Mouse (Mus musculus) adrenal gland, adult (tissue): ENCODE data around the gene Glis1.
A peak's percentile ranks its signal among the peaks of the same experiment; 100 is the strongest.
"Not testable (repeated sequence)": the region's sequence is repeated elsewhere in the genome, so short reads cannot be mapped to it uniquely, and the experiment has no call there.

ENCODE experiments used
- DNase-seq, 2 experiments: peaks; one replicate each; pipeline ENCODE4 v3.0.0; 2022 to 2023; ENCODE audit warnings: low spot score in 1 of 2; ENCODE audit not compliant: inconsistent age in 2 of 2

Gene Glis1

DNA sequence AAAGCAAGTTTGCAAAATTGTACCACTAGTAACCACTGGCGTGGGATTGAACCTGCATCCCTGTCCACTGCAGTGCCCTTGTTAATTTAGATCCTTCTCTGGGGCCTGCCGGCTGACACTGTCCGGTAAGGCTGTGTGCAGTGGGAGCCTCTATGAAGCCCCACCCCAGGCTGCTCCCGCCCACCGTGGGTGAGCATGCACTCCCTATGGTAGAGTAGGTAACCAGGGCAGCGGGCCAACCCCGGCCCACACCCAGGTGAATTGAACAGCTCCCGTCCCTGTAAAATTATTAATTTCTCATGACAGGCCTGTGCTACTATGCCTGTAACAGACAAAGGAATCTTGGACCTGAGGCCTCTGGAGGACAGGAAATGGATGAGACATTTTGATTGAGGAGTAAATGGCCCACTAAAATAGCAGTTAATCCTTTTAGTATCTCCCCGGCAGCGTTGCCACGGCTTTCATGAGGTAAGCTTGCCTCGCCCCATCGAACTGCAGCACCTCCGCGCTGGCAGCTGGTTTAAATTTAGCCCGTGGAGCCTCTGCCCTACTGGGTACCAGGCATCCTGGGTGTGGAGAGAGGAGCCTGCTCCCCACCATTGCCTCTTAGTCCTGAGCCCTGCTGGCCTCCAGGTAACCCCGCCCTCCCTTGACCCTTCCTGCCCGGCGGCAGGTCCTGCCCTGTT lies 136.1 kb downstream of the Glis1 start:
- DNase-seq = no peak

GRCm38 (mm10) chr4:107575781-107576180 lies 141.4 kb downstream of the Glis1 start:
- no peak for DNase-seq

DNA sequence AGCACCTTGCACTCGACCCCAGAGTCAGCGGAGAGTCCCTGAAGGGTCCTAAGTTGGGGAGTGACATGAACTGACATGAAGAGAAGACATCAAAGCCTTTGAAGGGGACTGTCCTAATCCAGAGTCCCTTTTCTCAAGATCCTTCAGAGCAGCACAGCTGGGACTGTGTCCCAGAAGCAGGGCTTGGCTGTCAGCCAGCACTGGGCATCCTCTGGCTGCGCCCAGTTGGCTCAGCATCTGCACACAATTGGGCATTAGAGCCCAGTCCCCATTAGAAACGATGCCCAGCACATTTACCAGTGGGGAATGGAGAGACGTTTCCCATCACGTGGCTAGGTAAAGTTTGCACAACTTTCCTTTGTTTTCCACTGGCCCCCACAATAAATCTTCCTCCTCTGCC lies 142.4 kb downstream of the Glis1 start:
- peak; percentile 14 to 35 for DNase-seq

DNA sequence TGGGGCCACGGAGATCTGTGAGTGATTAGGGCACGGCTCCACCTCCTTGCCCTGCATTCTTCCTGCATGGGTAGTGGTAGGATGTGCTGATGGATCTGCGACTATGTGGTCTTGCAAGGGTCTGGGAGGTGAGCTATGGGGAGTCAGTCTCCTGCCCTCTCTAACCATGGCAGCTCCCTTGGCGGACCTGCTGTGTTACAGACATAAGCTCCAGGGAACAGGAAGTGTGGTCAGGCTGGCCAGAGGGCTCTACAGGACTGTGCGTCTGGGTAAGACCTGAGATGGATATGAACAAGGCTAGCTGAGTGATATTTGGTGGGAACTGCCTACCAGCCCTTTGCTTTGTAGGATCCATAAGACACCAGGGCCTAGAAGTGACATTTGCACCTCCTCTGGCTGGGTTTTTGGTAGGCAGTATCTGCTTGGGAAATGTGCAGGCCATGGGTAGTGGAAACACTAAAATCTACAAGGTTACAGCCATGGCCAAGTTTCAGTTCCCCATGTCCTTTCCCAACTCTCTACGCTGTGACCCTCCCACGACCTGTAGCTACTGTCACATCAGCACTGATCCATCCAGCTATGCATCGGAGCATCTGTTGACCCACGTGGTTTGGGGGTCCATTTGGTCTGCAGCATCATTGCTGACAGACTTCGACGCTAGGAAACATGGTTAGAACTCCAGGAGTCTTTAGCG lies 142.9 kb downstream of the Glis1 start:
- DNase-seq = no peak

GRCm38 (mm10) chr4:107580883-107581282 lies 146.5 kb downstream of the Glis1 start:
- DNase-seq = no peak

- DNase-seq = no peak
Observed at GRCm38 (mm10) chr4:107586391-107586790, 152.0 kb downstream of the Glis1 start.

DNA sequence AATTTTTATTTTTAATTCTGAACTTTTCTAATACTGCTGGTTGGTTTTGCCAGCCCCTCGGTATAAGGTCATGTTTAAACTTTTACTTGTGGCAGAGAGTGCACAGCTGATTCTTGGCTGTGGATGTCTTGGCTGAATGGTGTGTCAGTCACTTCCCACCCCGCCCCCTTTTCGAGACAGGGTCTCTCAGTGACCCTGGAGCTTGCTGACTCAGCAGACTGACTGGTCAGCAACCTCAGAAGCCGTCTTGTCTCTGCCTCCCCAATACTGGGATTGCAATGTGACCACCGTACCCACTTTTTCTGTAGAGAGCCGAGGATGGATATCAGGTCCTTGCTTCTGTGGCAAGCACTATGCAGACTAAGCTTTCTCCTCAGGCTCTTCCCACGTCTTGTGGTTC lies 154.2 kb downstream of the Glis1 start:
- DNase-seq = no peak

- no peak for DNase-seq
Observed at GRCm38 (mm10) chr4:107589046-107589445, 154.7 kb downstream of the Glis1 start.

DNA sequence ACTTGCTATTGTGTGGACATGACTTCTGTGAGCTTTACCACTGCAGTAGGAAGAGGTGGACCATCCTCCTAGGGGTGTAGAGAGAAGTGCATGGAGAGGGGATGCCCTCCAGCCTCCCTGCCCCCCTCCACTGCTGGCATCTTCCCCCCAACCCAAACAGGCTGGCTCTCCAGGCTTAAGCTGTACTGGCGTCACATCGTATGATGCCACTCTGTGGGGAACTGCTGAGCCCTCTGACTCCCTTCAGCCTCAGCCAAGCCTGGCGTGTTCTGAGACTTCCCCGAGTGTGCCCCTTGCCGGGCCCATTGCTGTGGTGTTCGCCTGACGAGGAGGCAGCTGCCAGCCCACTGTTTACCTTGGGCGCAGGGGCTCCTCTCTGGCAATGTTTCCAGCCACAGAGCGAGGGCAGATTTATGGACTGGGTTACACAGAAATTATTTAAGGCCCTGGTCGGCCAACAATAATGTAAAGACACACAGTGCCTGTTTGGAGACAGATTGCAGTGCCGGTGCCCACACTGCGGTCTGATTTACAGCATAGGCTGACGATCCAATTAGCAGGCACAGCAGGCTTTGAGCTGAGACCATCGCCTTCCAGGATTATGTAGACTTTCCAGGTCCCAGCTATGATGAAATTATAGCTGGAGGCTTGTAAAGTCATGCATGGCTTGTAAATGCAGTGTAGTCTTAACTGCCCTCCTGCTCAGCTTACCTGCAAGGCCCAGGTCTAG lies 156.6 kb downstream of the Glis1 start:
- no peak for DNase-seq

GRCm38 (mm10) chr4:107593426-107593825 lies 159.0 kb downstream of the Glis1 start:
- no peak for DNase-seq

DNA sequence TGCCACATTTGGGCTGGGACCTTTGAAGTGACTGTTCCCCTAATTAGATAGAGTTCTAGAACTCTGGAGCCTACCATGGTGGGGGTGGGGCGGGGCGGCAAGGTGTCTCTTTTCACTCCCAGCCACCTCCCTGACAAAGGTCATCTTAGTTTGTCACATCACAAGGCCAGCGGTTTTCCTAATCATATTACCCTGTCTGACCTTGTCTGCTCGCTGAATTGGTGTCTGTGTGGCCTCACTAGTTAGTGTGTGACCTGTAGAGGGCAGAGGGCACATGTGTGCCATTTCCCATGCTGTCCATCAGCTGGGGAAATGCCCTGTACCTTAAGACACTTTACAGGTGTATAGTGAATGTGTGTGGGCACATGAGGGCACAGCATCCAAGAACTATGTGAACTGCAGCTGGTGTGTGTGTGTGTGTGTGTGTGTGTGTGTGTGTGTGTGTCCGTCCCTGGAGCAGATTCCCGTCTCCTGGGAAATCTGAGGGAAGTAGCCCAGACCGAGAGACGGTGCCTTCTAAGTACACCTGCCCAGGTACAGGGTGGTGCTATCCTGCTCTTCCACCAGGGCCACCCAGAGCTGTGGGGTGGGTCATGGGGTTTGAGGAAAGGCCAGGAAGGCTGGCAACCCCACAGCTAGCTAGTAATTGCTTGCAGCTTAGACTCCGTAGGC lies 163.0 kb downstream of the Glis1 start:
- no peak for DNase-seq

- no peak for DNase-seq
Observed at GRCm38 (mm10) chr4:107597898-107598580, 163.6 kb downstream of the Glis1 start.

DNA sequence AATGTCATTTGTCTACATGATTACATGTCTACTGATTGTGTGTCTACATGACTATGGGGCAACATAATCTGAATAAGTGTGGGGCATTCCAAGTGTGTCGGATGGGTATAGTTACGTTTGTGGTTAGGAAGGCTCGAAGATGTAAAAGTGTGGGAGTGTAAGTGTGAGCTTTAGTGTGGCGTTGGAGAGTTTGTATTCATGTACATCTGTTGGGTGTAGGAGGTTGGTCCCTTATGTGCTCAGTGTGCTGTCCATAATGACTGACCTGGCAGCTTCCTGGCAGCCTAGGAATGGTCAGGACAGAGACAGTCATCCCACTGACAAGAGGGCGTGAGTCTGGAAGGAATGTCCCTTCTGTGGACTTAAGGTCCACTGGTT lies 164.2 kb downstream of the Glis1 start:
- not testable (repeated sequence) for DNase-seq

DNA sequence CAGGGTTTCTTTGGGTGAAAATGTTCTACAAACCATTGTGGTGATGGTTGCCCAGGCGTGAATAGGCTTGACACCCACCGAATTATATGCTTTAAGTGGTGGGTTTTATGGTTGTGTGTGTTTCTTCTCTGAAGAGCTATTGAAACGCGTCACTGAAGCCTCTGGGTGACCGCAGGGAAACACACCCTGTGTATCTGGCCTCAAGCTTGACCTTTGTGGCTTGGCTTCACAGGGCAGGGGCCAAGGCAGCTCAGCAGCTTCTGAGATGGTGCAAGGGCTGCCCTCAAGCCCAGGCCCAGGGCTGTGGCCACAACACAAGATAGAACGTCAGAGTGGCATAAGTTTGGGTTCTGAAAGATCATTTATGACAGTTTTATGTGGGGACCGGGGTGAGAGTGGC lies 167.9 kb downstream of the Glis1 start:
- peak; percentile 36 to 46 for DNase-seq

GRCm38 (mm10) chr4:107602787-107603186 lies 168.4 kb downstream of the Glis1 start:
- DNase-seq = peak; percentile 83 to 91

DNA sequence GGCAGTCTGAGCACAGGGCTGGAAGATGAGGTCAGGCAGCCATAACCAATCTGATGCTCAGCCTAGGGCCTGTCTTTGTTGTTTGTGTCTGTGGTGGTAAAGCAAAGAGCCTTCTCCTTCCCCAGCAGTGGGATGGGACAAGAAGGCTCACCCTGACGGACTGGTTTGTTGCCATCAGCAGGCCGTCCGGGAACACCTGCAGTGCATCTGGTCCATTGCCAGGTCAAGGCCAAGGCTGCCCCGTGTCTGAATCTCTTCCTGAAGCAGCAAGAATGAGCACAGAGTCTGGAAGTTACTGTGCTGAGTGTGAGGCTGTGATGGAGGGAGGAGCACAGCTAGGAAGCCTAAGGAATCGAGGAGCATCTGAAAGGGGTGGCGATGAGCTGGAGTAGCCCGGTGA lies 168.8 kb downstream of the Glis1 start:
- no peak for DNase-seq

DNA sequence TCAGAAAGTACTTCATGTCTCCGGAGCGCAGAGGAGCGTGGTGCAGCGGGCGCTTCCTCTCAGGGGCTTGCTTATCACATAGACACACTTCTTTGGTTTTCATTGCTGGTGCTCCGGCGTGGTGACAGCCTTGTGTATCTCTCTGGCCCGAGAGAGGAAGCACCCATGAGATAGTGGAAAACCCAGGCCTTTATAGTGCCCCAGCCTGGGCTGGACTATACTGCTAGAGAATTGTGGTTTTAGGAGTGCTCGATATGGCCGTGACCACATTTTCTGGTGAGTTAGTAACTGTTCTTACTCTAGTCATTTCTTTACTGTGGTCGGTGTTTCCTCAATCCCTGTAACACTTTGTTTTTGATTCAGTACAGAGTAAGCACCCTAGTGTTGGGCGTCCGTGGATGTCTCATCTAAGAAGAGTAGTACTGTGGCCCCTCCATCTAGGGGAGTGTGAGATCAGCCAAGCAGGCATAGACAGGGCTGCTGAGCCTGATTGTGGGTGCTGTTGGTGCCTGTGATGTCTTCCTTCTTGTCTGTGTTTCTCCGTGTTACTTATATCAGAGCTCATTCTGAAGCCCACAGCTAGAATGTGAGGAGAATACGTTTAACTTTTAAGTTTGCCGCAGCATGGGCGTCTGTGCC lies 171.7 kb downstream of the Glis1 start:
- no peak for DNase-seq

GRCm38 (mm10) chr4:107609775-107610174 lies 175.4 kb downstream of the Glis1 start:
- DNase-seq = no peak

DNA sequence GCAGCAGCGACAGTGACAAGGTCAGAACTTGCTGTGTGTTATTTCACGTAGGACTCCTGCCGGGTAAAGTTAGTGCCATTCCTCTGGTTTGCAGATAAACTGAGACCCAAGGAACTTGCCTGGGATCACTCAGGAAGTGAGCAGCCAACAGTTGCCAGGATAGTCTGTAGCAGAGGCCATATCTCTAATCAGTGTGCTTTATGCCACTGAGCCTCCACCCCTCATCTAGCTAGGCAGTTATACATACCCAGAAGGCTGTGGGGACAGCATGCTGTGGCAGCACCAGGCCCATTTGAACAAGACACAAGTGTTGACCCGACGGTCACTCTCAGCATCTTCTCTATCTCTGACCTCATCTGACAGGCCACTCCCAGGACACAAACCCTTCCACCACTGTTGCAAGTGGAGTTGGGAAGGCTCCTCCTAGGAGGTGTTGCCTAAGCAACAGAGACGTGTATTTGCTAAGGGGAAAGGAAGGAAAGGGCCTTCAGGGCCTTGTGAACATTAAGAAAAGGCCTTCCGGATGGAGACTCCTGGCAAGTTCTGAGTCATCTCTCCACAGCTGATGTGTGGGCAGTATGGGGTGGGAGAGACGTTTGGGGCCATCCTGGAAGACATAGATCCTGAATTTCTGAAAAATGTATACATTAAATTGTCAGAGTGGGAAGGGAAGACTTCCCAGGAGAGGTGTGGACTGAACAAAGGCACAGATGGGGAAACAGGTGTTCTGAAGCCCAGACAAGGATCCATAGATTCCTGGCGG lies 177.7 kb downstream of the Glis1 start:
- DNase-seq = no peak
